Mouse (Mus musculus): Measurements from ENCODE around the gene Cntn4. TPM values are rescaled to one million over a fixed set of nuclear protein-coding genes. Genes with fewer than 3 reads are reported as not detected.

The Cntn4 gene
- polyA plus RNA-seq, 1 experiment, result not detected

GRCm38 (mm10) chr6:106646945-106647344 lies 969.5 kb downstream of the Cntn4 start:
- 35% methylated on average over 4 of the region's 4 CpGs for WGBS
- Histone ChIP-seq H3K4me1 (replicated peaks; ENCODE audit: control insufficient read depth, insufficient read depth, low read length) (no peaks in the 10 kb centered on the region), H3K27me3 (ENCODE audit: control insufficient read depth, insufficient read depth, low read length) (no peaks in the 10 kb centered on the region), H3K4me3 (ENCODE audit: control insufficient read depth, insufficient read depth, low read length) (no peak overlapping the region), H3K36me3 (ENCODE audit: control insufficient read depth, insufficient read depth, low read length) (no peaks in the 10 kb centered on the region), H3K27ac (ENCODE audit: control insufficient read depth, insufficient read depth, low read length) (no peak overlapping the region)
- no peak for TF ChIP-seq POLR2A (IDR thresholded peaks at IDR 0.05; ENCODE audit: control insufficient read depth, extremely low read depth, insufficient read depth, low read length, poor library complexity)
- no peak for TF ChIP-seq CTCF (IDR thresholded peaks at IDR 0.05; ENCODE audit: borderline replicate concordance, control insufficient read depth, extremely low read depth, insufficient read depth, low read length, poor library complexity)
- no peak for DNase-seq

GRCm38 (mm10) chr6:106663780-106664651 lies 986.6 kb downstream of the Cntn4 start:
- Histone ChIP-seq H3K4me3 (ENCODE audit: control insufficient read depth, insufficient read depth, low read length) (no peak overlapping the region), H3K36me3 (ENCODE audit: control insufficient read depth, insufficient read depth, low read length) (no peaks in the 10 kb centered on the region), H3K27me3 (ENCODE audit: control insufficient read depth, insufficient read depth, low read length) (no peaks in the 10 kb centered on the region), H3K4me1 (replicated peaks; ENCODE audit: control insufficient read depth, insufficient read depth, low read length) (no peaks in the 10 kb centered on the region), H3K27ac (ENCODE audit: control insufficient read depth, insufficient read depth, low read length) (no peak overlapping the region)
- peak; percentile 47 for DNase-seq
- no peak for TF ChIP-seq CTCF (IDR thresholded peaks at IDR 0.05; ENCODE audit: borderline replicate concordance, control insufficient read depth, extremely low read depth, insufficient read depth, low read length, poor library complexity)
- no peak for TF ChIP-seq POLR2A (IDR thresholded peaks at IDR 0.05; ENCODE audit: control insufficient read depth, extremely low read depth, insufficient read depth, low read length, poor library complexity)
- WGBS, result 30% methylated on average over 6 of the region's 6 CpGs

GRCm38 (mm10) chr6:106675581-106675980 lies 998.1 kb downstream of the Cntn4 start:
- WGBS, result 92% methylated on average over 8 of the region's 8 CpGs
- Histone ChIP-seq H3K27ac (ENCODE audit: control insufficient read depth, insufficient read depth, low read length) (no peak overlapping the region), H3K4me1 (replicated peaks; ENCODE audit: control insufficient read depth, insufficient read depth, low read length) (no peaks in the 10 kb centered on the region), H3K27me3 (ENCODE audit: control insufficient read depth, insufficient read depth, low read length) (no peaks in the 10 kb centered on the region), H3K4me3 (ENCODE audit: control insufficient read depth, insufficient read depth, low read length) (no peak overlapping the region), H3K36me3 (ENCODE audit: control insufficient read depth, insufficient read depth, low read length) (no peaks in the 10 kb centered on the region)
- no peak for DNase-seq
- TF ChIP-seq POLR2A (IDR thresholded peaks at IDR 0.05; ENCODE audit: control insufficient read depth, extremely low read depth, insufficient read depth, low read length, poor library complexity), result no peak
- no peak for TF ChIP-seq CTCF (IDR thresholded peaks at IDR 0.05; ENCODE audit: borderline replicate concordance, control insufficient read depth, extremely low read depth, insufficient read depth, low read length, poor library complexity)

- no peak for DNase-seq
- no peak overlapping the region for H3K27ac ChIP-seq (ENCODE audit: control insufficient read depth, insufficient read depth, low read length)
- H3K36me3 ChIP-seq (ENCODE audit: control insufficient read depth, insufficient read depth, low read length), result no peaks in the 10 kb centered on the region
- WGBS, result 80% methylated on average over 3 of the region's 3 CpGs
- H3K4me1 ChIP-seq (replicated peaks; ENCODE audit: control insufficient read depth, insufficient read depth, low read length), result no peaks in the 10 kb centered on the region
- TF ChIP-seq POLR2A (IDR thresholded peaks at IDR 0.05; ENCODE audit: control insufficient read depth, extremely low read depth, insufficient read depth, low read length, poor library complexity) (no peak), CTCF (IDR thresholded peaks at IDR 0.05; ENCODE audit: borderline replicate concordance, control insufficient read depth, extremely low read depth, insufficient read depth, low read length, poor library complexity) (no peak)
- no peak overlapping the region for H3K4me3 ChIP-seq (ENCODE audit: control insufficient read depth, insufficient read depth, low read length)
- H3K27me3 ChIP-seq (ENCODE audit: control insufficient read depth, insufficient read depth, low read length), result no peaks in the 10 kb centered on the region
These were observed 1024.5 kb downstream of the Cntn4 start for GRCm38 (mm10) chr6:106701931-106702330.

GRCm38 (mm10) chr6:106705506-106706035 lies 1028.1 kb downstream of the Cntn4 start:
- WGBS, result 39% methylated on average over 3 of the region's 3 CpGs
- DNase-seq, result no peak
- H3K27me3 ChIP-seq (ENCODE audit: control insufficient read depth, insufficient read depth, low read length), result no peaks in the 10 kb centered on the region
- no peak overlapping the region for H3K27ac ChIP-seq (ENCODE audit: control insufficient read depth, insufficient read depth, low read length)
- no peak overlapping the region for H3K4me3 ChIP-seq (ENCODE audit: control insufficient read depth, insufficient read depth, low read length)
- TF ChIP-seq CTCF (IDR thresholded peaks at IDR 0.05; ENCODE audit: borderline replicate concordance, control insufficient read depth, extremely low read depth, insufficient read depth, low read length, poor library complexity) (no peak), POLR2A (IDR thresholded peaks at IDR 0.05; ENCODE audit: control insufficient read depth, extremely low read depth, insufficient read depth, low read length, poor library complexity) (no peak)
- no peaks in the 10 kb centered on the region for H3K4me1 ChIP-seq (replicated peaks; ENCODE audit: control insufficient read depth, insufficient read depth, low read length)
- no peaks in the 10 kb centered on the region for H3K36me3 ChIP-seq (ENCODE audit: control insufficient read depth, insufficient read depth, low read length)

- no peak overlapping the region for H3K27ac ChIP-seq (ENCODE audit: control insufficient read depth, insufficient read depth, low read length)
- no peaks in the 10 kb centered on the region for H3K36me3 ChIP-seq (ENCODE audit: control insufficient read depth, insufficient read depth, low read length)
- TF ChIP-seq CTCF (IDR thresholded peaks at IDR 0.05; ENCODE audit: borderline replicate concordance, control insufficient read depth, extremely low read depth, insufficient read depth, low read length, poor library complexity) (no peak), POLR2A (IDR thresholded peaks at IDR 0.05; ENCODE audit: control insufficient read depth, extremely low read depth, insufficient read depth, low read length, poor library complexity) (no peak)
- H3K4me3 ChIP-seq (ENCODE audit: control insufficient read depth, insufficient read depth, low read length), result no peak overlapping the region
- no peak for DNase-seq
- H3K4me1 ChIP-seq (replicated peaks; ENCODE audit: control insufficient read depth, insufficient read depth, low read length), result 0 out of 2 replicates have a peak, but pooled peaks cover 2% of the 10 kb centered on the region
- H3K27me3 ChIP-seq (ENCODE audit: control insufficient read depth, insufficient read depth, low read length), result no peaks in the 10 kb centered on the region
- WGBS, result 37% methylated on average over 4 of the region's 4 CpGs
These were observed 1048.2 kb downstream of the Cntn4 start for GRCm38 (mm10) chr6:106725642-106726041.

Measured in thymus, adult 2 months (tissue).